Mouse (Mus musculus): ENCODE data around the gene Gsdma.
"Not testable (repeated sequence)": the region's sequence is repeated elsewhere in the genome, so short reads cannot be mapped to it uniquely, and the experiment has no call there.

- not testable (repeated sequence) for TF ChIP-seq GATA1 (IDR thresholded peaks at IDR 0.05; ENCODE audit: borderline replicate concordance, low read length); FLI1 (IDR thresholded peaks at IDR 0.05; ENCODE audit: low read length)
These were observed 40.2 kb upstream of the Gsdma start for GRCm38 (mm10) chr11:98623981-98624380.

All from megakaryocyte, embryonic 14.5 days (primary cell).